Mouse (Mus musculus) E14TG2a.4 (cell line): ENCODE data around the gene Gabrd.

Experiments used
- CTCF ChIP-seq: conservative IDR thresholded peaks from 2 replicates; pipeline ENCODE4 v1.5.1; 2014; ENCODE audit warnings: low read length
- NANOG ChIP-seq: IDR thresholded peaks from 2 replicates; pipeline ENCODE4 v1.6.1; 2014; ENCODE audit warnings: borderline replicate concordance, low read length, mixed read lengths

DNA sequence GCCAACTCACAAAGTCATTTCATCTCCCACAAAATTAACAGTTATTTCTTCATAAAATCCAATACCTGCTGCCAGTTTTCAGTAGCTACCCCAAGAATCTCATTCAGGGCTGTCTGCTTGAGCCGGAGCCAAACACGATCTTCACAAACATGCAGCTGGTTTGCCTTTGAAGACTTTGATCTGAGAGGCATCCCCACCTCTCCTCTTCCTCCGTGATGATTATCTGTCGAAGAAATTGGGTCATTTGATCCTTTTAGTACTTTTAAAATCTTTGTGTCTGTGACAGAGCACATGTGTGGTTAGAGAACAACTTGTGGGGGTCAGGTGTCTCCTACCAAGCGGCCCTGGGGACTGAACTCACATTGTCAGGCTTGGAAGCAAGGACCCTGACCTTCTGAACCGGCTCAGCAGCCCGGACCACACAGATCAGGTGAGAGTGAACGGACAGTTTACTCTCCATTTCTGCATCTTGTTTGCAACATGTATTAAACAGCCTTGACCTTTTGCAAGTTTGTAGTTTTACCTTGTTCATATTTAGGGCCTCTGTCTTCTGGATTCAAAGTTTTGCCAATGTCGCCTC lies 16.8 kb upstream of the Gabrd start:
- no peak for TF ChIP-seq CTCF
- TF ChIP-seq NANOG = no peak
